Mouse (Mus musculus) stomach, postnatal 0 days (tissue): ENCODE data around the gene Spout1. TPM values are rescaled to one million over a fixed set of nuclear protein-coding genes. Genes with fewer than 3 reads are reported as not detected.

Experiments used
- ATAC-seq: fragments of 200-750 bp; cut with Nextera tagmentation; 2 replicates; pipeline ENCODE4 v1.8.0; 2017; ENCODE audit not compliant: low FRiP score, low TSS enrichment
- DNase-seq: peaks from one replicate; pipeline ENCODE4 v3.0.0-alpha.2; 2016; ENCODE audit warnings: low spot score
- H3K27ac ChIP-seq: fragments of 300-500 bp; sonication (generic); replicated peaks from 2 replicates; pipeline ENCODE4 v1.5.1; 2014; ENCODE audit warnings: mild to moderate bottlenecking, control low read depth
- H3K27me3 ChIP-seq: fragments of 300-500 bp; sonication (generic); 2 replicates; pipeline ENCODE4 v1.6.1; 2014; ENCODE audit warnings: low read length; ENCODE audit not compliant: control insufficient read depth, insufficient read depth
- H3K36me3 ChIP-seq: fragments of 300-500 bp; sonication (generic); 2 replicates; pipeline ENCODE4 v1.6.1; 2014; ENCODE audit warnings: low read length, mixed read lengths; ENCODE audit not compliant: control insufficient read depth, insufficient read depth
- H3K4me1 ChIP-seq: fragments of 300-500 bp; sonication (generic); replicated peaks from 2 replicates; pipeline ENCODE4 v1.6.1; 2014; ENCODE audit warnings: antibody characterized with exemption; ENCODE audit not compliant: control insufficient read depth, insufficient read depth
- H3K4me2 ChIP-seq: fragments of 300-500 bp; sonication (generic); replicated peaks from 2 replicates; pipeline ENCODE4 v1.6.1; 2014; ENCODE audit warnings: low read depth, mild to moderate bottlenecking, control low read depth, moderate library complexity
- H3K4me3 ChIP-seq: fragments of 300-500 bp; sonication (generic); 2 replicates; pipeline ENCODE4 v1.5.1; 2014; ENCODE audit warnings: low read depth, low read length, control low read depth
- H3K9ac ChIP-seq: fragments of 300-500 bp; sonication (generic); 2 replicates; pipeline ENCODE4 v1.6.1; 2014; ENCODE audit warnings: mild to moderate bottlenecking, low read length, control low read depth, mixed read lengths
- H3K9me3 ChIP-seq: fragments of 300-500 bp; sonication (generic); 2 replicates; pipeline ENCODE4 v1.6.1; 2016; ENCODE audit warnings: low read length; ENCODE audit not compliant: control insufficient read depth
- CTCF ChIP-seq: IDR thresholded peaks from 2 replicates; pipeline ENCODE4 v1.5.1; 2016; ENCODE audit warnings: antibody characterized with exemption, low read depth, mild to moderate bottlenecking, moderate library complexity
- EP300 ChIP-seq: optimal IDR thresholded peaks from 2 replicates; pipeline ENCODE3; 2016; ENCODE audit warnings: antibody characterized with exemption
- WGBS: fragments of 180-500 bp; shearing (Covaris S2); extraction: QIAGEN DNeasy Blood & Tissue Kit; methylation state at CpG from one replicate; pipeline ENCODE4 v1.1.7; 2014; 5-methylcytosine and 5-hydroxymethylcytosine counted together
- polyA plus RNA-seq: library from polyadenylated mRNA; unstranded; fragments of >200 nt; fragmentation: Nextera tagmentation; extraction: Ambion mirVana; gene quantifications from 2 replicates; pipeline ENCODE4 v1.2.1, GENCODE M21; 2015

Gene Spout1
- polyA plus RNA-seq, 1 experiment from 2014 or later: 24.0 TPM

- H3K36me3 ChIP-seq: peaks cover 17% of the 10 kb centered on the region; the same call in 1 of the 2 replicates
- no peak for TF ChIP-seq CTCF
- no peak for TF ChIP-seq EP300
- ATAC-seq (no peak), DNase-seq (no peak)
- peaks cover 9% of the 10 kb centered on the region for H3K4me1 ChIP-seq
- no peaks in the 10 kb centered on the region for H3K27me3 ChIP-seq
- H3K4me3 ChIP-seq: no peak overlapping the region
- 94% methylated on average over 20 of the region's 20 CpGs for WGBS
- H3K9me3 ChIP-seq: no peaks in the 10 kb centered on the region
- no peak overlapping the region for H3K9ac ChIP-seq
- H3K27ac ChIP-seq: no peak overlapping the region
- no peak overlapping the region for H3K4me2 ChIP-seq
Measured at GRCm38 (mm10) chr2:30173541-30174240, 4.6 kb downstream of the Spout1 start.

GRCm38 (mm10) chr2:30171997-30172382 is 6.3 kb downstream of the Spout1 start:
- no peak for TF ChIP-seq EP300
- no peak for TF ChIP-seq CTCF
- peak overlapping the region; percentile 80; the same call in 1 of the 2 replicates for H3K27ac ChIP-seq
- DNase-seq (no peak), ATAC-seq (peak; percentile 16; the same call in 1 of the 2 replicates)
- peak overlapping the region; percentile 52 for H3K4me3 ChIP-seq
- H3K4me2 ChIP-seq: peak overlapping the region; percentile 93
- peaks cover 2% of the 10 kb centered on the region; the same call in 1 of the 2 replicates for H3K4me1 ChIP-seq
- H3K9ac ChIP-seq: peak overlapping the region; percentile 66
- under 1% methylated on average over 19 of the region's 19 CpGs for WGBS
- no peaks in the 10 kb centered on the region for H3K27me3 ChIP-seq
- H3K9me3 ChIP-seq: no peaks in the 10 kb centered on the region
- peaks cover 17% of the 10 kb centered on the region; the same call in 1 of the 2 replicates for H3K36me3 ChIP-seq

GRCm38 (mm10) chr2:30171371-30171996 is 6.8 kb downstream of the Spout1 start, which contains the start of gene Endog:
Gene Endog, plus strand, starts transcription at chr2:30171493.
- Histone ChIP-seq H3K27me3 (no peaks in the 10 kb centered on the region), H3K36me3 (peaks cover 17% of the 10 kb centered on the region; the same call in 1 of the 2 replicates), H3K9ac (peak within 1 kb of the TSS; percentile 66), H3K4me2 (peak within 1 kb of the TSS; percentile 93), H3K9me3 (no peaks in the 10 kb centered on the region), H3K4me1 (peaks cover 2% of the 10 kb centered on the region; the same call in 1 of the 2 replicates), H3K4me3 (peak within 1 kb of the TSS; percentile 52), H3K27ac (peak within 1 kb of the TSS; percentile 80)
- ATAC-seq (peak; percentile 90), DNase-seq (peak; percentile 84)
- under 1% methylated on average over 63 of the region's 75 CpGs for WGBS
- TF ChIP-seq CTCF: no peak
- no peak for TF ChIP-seq EP300

- Histone ChIP-seq H3K9ac (no peak overlapping the region), H3K4me3 (no peak overlapping the region), H3K27me3 (no peaks in the 10 kb centered on the region), H3K9me3 (no peaks in the 10 kb centered on the region), H3K27ac (no peak overlapping the region), H3K4me2 (no peak overlapping the region), H3K4me1 (no peaks in the 10 kb centered on the region), H3K36me3 (no peaks in the 10 kb centered on the region)
- WGBS: 58% methylated on average over 4 of the region's 4 CpGs
- TF ChIP-seq EP300 (no peak), CTCF (peak; percentile 60)
- no peak for ATAC-seq
- no peak for DNase-seq
Measured at GRCm38 (mm10) chr2:30166677-30167076, 11.6 kb downstream of the Spout1 start.

- ATAC-seq: no peak
- no peaks in the 10 kb centered on the region for H3K9me3 ChIP-seq
- H3K4me1 ChIP-seq: no peaks in the 10 kb centered on the region
- H3K9ac ChIP-seq: no peak overlapping the region
- no peak overlapping the region for H3K4me2 ChIP-seq
- H3K36me3 ChIP-seq: no peaks in the 10 kb centered on the region
- no peak overlapping the region for H3K4me3 ChIP-seq
- no peaks in the 10 kb centered on the region for H3K27me3 ChIP-seq
- no peak overlapping the region for H3K27ac ChIP-seq
- 48% methylated on average over 9 of the region's 9 CpGs for WGBS
- TF ChIP-seq CTCF: no peak
- TF ChIP-seq EP300: no peak
- no peak for DNase-seq
Measured at GRCm38 (mm10) chr2:30164340-30164932, 13.8 kb downstream of the Spout1 start.
